Mouse (Mus musculus): Measurements from ENCODE around the gene Zfp819.

DNA sequence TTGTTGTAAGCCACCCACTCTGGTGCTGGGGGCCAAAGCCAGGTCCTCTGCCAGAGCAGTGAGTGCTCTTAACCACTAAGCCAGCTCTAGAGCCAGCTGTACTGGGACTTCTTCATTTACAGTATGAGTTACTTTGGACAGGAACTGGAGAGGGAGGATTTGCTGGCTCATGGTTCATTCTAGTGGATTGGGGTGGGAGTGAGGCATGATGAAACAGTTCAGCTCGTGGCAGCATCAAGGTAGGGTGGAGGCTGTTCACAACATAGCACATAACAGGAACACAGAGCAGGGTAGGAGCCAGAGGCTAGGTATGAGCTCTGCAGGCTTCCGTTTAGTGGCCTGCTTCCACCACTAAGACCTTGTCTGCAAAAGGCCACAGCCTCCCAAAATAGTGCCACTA is 29.2 kb downstream of the Zfp819 start:
- TF ChIP-seq CTCF (IDR thresholded peaks at IDR 0.05; ENCODE audit: borderline replicate concordance, extremely low read depth, insufficient read depth, insufficient read length) (no peak), POLR2A (IDR thresholded peaks at IDR 0.05; ENCODE audit: borderline replicate concordance, extremely low read depth, insufficient read depth, insufficient read length, poor library complexity, severe bottlenecking) (no peak)
